Mouse (Mus musculus) T-helper 2 cell (primary cell): ENCODE results near the gene Snrk.
"Not testable (repeated sequence)": the region's sequence is repeated elsewhere in the genome, so short reads cannot be mapped to it uniquely, and the experiment has no call there.

Source experiments
- in situ Hi-C: fragments of 300-600 bp; cut with MboI, MseI; formaldehyde crosslinking; loops from one replicate; pipeline ENCODE4 v1.15.1; 2025; ENCODE audit warnings: high pct_unique_total_duplicates

Gene Snrk

DNA sequence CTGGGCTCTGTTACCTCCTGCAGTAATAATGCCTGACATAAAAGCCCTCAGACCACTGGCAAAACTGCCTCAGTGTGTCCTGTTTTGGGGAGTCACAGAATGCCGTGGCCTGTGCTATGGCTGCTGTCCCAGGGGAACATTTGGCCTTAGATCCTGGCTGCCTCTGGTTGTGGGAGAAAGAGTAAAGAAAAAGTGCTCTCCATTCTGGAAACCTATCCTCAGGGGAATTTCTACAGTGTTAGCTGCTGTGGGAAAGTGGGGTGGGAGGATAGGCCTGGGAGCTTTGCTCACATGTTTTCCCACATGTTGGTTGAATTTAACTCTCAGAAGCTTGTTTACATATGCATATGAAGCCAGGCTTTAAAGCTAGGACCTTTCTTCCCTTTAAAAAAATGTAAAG lies 26.2 kb downstream of the Snrk start:
- in situ Hi-C loops, result loop anchor here (10.0 kb wide), 1 partner anchor 1112 kb away; no protein-coding TSS in a partner anchor

DNA sequence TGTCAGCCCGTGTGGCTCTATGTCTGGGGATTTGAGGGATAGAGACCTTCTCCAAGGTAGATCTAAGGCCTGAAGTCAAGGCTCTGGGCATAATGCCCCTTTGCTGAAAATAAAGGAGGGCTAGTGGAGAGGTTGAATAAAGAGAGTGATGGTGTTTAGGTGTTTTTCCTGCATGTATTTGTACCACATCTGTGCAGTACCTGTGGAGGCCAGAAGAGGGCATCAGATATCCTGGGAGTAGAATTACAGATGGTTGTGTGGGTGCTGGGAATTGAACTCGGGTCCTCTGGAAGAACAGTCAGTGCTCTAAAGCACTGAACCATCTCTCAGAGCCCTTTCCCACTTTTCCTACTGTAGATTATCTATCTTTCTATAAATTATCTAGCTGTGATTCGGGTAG lies 27.7 kb downstream of the Snrk start:
- in situ Hi-C loops, result loop anchor here (10.0 kb wide), 1 partner anchor 1110 kb away; no protein-coding TSS in a partner anchor

DNA sequence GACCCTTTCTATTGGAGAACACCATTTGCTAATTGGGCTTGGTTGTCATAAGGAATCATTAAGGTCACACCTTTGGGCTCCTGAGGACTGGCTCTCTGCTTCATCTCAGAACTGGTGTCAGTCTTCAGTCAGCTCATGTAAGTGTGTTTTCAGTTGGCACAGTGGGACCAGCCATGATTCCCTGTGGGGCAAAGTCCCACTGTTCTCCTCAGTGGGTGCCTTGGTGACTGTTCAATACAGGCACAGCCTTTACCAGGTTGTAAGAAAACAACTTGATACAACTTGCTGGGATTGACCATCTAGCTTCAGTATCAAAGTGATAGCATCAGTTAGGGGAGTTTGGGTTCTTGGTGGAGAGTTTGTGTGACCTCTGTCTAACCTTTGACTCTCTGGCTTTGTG lies 28.6 kb downstream of the Snrk start:
- in situ Hi-C loops, result loop anchor here (10.0 kb wide), 1 partner anchor 1109 kb away; no protein-coding TSS in a partner anchor

DNA sequence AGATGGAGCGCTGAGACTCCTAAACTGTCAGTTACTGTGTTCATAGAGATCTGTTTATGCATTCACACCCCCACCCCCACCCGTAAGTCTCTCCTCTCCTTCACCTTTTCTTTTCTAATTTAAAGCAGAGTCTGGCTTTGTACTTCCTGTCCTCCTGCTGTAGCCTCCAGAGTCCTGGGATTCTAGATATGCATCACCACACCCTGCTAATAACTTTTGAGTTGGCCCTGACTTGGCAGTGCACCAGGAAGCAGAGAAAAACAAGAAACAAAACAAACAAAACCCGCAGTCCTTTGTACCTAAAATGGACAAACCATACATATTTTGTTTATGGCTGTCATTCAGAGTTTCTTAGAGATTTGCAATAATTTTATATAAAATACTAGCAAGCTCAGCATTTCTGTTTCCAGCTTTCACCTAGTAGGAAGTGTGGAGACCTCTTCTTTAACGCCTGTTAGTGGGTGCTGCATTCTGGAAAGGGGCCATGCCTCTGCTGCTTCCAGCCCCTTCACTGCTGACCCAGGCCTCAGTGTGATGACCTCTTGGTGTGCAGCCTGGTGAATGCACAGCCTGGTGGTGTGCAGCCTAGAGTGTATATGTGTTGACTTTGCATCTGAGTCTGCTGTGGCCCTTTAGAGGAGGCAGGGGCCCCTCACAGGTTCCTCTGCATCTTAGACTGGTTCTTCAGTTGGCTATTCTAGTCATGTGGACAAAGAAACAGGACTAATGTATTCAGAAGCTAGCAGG lies 29.2 kb downstream of the Snrk start:
- in situ Hi-C loops, result loop anchor here (10.0 kb wide), 1 partner anchor 1109 kb away; no protein-coding TSS in a partner anchor

DNA sequence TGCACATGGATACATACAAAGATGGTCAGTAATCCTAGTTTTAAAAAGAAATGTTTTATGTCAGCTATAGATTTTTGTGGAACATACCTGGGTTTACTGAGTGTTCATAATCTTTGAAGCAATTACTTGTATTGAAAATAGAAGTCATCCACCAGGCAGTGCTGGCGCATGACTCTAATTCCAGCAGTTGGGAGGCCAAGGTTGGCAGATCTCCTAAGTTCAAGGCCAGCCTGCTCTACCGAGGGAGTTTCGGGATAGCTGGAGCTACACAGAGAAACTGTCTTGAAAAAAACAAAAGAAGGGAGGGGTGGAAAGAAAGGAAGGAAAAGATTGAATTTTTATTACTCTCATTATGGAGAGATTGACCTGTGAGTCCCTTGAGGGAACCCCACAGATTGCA lies 31.3 kb downstream of the Snrk start:
- in situ Hi-C loops, result loop anchor here (10.0 kb wide), 1 partner anchor 1106 kb away; no protein-coding TSS in a partner anchor

DNA sequence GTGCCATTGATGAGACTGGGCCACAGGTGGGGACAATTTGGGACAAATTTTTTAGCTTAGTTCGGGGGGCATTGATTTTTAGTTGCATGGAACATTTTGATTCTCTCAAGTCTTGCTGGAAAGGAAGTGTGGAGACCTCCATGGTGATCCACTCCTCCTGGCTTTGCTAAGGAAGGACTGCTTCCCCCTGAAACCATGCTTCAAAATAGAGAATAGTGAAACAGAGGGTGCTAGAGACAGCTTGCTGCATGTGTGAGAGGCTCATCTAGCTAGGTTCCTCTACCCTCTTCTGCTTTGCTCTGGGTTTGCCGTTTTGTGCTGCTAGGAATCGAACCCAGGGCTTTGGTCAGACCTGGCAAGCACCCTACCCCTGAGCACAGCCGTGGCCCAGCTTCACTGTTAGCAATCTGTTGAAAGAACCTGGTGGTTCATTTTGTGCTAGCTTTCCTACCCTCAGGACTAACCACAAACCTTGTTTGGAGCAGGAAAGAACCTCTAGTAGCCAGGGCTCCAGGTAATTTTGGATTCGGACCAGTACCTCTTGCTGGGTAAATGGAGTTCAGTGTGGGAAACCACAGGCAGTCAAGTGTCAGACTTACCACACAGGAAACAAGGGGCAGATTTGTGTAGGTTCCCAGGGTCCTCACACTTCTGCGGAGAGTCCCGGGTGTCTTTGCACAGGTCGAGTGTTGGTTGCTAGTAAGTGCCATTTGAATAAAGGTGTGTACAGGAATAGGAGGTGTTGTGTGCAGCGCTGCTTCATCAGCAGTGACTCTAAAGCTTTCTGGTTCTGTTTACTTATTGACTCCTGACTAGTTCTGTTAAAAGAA lies 33.1 kb downstream of the Snrk start:
- in situ Hi-C loops, result loop anchor here (10.0 kb wide), 1 partner anchor 1105 kb away; no protein-coding TSS in a partner anchor

DNA sequence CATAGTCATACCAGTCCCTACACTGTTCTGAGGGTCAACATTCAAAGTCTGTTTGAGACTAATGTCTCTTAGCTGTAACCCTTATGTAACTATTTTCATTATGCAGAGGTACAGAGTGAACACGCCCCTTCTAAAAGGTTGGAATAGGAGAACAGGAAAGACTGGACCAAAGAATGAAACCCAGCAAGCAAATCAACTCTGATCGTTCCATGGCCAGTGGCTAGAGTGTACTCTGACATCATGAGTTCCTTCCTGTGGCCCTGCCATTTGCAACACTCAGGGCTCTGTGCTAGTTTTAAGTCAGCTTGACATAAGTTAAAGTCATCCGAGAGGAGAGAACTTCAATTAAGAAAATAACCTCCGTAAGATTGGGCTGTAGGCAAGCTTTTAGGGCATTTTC lies 35.0 kb downstream of the Snrk start:
- in situ Hi-C loops, result no loop called here

DNA sequence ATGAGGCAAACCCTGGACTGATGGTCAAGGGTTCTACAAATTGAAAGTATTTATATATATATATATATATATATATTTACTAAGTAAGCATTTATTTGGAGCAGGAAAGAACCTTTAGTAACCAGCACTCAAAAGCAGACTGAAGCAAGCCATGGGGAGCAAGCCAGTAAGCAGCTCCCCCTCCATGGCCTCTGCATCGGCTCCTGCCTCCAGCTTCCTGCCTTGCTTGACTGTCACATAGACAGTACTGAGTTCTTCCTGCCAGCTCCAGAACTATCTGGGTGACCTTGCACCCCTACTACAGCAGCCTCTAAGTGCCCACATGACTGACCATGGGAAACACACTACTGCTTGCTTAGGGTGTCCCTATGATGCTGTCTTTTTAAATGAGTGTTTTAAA lies 35.4 kb downstream of the Snrk start:
- in situ Hi-C loops, result no loop called here

DNA sequence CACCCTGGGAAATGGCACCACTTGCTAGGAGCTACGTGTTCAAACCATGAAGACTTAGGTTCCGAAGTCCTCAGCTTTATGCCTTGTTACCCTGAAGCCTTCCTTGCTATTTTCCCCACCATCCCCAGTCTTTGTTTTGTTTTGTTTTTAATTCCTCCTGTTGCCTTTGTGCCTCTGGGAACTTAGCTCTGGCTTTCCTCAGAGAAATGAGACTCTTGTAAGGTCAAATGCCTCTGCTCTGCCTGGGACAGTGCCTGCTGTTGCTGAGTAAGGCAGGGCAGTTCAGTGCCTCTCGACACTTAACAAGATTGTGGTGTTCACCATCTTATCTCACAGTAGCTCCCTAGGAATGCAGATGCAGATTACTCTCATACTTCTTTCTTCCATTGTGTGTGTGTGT lies 36.4 kb downstream of the Snrk start:
- in situ Hi-C loops, result no loop called here

DNA sequence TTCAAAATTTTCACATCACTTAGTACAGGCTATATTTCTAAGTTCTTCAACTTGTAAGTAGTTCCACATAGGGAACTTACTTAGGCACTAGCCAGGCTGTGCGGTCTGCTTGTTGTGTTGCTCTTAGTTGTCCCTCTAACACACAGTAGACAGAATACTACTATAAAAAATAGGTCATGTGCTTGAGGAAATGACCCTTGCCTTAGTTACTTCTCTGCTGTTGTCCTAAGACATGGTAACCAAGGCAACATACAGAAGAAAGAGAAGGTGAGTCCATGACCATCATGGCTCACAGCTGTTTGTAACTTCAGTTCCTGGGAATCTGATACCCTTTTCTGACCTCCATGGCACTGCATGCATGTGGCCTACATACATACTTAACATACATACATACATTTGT lies 38.1 kb downstream of the Snrk start:
- in situ Hi-C loops, result no loop called here

DNA sequence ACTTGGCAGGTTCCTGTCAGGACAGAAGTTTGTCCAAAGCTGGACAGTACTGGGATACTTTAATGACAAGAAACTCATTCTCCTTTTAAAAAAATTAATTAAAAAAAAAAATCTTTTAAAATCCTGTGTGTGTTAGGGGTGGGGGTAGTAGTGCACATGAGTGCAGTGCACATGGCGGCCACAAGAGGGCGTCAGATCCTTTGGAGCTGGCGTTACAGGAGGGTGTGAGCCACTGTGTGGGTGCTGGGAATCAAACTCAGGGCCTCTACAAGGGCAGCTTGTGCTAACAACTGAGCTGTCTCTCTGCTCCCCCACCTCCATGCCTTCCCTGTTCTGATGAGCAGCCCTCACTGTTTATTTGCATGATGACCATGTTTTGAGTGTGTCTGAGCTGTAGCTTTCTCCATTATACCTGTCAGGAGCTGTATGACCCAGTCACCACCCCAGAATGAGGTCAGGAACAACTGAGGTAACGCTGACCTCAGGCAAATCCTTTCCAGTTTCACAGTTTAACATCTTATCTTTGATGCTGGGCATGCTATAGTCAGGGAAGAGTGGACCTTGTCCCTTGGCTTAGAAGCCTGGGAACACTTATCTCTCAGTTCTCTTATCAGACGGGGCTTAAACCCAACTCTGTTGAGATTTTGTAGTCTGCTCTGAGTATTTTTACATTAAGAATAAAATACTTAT lies 39.5 kb downstream of the Snrk start:
- in situ Hi-C loops, result no loop called here

DNA sequence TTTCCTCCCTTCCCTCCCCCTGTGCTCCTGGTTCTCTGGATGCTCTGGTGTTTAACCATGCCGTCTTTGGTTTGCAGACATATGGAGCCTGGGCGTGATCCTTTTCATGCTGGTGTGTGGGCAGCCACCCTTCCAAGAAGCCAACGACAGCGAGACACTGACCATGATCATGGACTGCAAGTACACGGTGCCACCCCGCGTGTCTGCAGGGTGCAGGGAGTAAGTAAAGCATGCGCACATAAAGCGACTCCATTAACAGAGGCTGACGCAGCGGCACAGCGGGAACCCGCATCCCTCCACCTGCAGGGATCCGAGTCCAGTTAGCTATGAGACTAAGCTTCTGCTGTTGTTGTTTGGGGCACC lies 40.0 kb downstream of the Snrk start:
- in situ Hi-C loops, result no loop called here

DNA sequence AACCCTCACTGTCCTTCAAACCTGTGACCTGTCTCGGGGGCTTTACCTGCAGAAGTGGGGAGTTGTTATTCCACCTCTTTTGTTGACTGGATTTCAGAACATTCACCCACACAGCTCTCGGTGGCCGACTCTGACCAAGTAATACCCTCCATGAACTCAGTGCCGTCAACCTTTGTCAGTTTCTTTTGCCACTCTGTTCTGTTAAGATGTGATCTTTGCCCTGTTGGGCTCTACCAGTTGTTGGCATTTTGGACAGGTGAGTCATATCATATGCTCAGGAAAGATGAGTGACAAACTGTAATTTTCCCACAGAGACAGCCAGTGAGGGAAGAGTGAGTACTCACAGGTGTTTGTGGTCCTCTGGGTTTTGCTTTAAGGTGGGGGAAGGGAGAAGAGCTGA lies 47.5 kb downstream of the Snrk start:
- in situ Hi-C loops, result no loop called here

DNA sequence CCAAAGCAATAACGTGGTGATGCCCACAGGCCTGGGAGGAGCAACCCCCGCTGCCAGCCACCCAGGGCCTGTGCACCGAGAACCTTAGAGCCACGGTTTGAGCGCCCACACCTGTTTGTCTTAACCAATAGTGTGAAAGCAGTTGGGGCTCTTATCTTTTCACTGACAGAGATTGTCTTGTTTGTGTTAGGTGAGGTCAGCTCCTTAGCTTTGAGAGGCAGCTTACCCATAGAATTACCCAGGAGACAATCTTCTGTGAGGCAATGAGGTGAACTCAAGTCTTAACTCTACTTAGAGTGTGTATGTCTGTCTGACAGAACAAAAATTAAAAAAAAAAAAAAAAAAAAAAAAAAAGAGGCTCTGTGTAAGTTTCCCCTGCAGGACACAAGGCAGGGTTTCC lies 50.7 kb downstream of the Snrk start:
- in situ Hi-C loops, result not testable (repeated sequence)

DNA sequence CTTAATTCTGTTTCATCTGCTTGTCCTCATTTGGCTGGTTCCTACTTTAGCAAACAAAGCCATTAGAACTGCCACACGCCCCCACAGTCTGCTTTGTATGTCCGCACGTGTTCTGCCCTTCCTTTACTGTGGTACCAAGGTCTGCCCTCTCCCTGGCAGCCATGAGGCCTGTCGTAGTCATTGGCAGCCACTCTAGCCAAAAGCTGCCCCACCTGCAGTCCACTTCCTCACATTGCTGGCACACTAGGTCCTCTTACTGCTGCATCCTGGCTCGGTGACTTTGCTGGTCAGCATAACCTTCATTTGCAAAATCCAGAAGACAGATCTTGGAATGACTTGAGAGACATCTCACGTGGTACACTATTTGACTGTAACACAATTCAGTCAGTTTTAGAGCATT lies 52.8 kb downstream of the Snrk start:
- in situ Hi-C loops, result no loop called here

DNA sequence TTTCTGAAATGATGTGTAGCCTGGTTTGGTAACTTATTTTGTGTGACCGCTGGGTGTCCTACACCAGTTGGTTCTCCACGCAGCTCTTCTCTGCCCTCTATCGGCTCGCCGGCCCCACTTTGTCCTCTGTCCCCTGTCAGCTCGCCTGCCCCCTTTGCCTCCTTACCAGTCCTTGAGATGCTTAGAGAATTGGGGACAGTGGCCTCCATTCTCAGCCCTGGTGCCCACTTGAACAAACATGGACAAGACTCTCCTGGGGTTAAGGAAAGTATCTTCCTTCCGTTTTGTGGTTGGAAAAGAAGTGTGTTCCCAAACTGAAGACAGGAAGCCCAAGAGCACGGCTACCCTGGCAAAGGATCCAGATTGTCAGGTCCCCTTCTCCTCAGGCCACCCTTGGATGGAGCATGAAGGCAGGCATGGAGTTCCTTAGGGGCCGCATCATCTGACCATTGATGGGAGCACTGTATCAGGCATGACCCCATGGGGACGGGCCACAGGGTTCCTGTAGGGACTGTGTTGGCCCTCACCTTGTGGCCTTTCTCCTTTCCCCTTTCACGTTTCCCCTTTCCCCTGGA lies 55.6 kb downstream of the Snrk start:
- in situ Hi-C loops, result no loop called here

DNA sequence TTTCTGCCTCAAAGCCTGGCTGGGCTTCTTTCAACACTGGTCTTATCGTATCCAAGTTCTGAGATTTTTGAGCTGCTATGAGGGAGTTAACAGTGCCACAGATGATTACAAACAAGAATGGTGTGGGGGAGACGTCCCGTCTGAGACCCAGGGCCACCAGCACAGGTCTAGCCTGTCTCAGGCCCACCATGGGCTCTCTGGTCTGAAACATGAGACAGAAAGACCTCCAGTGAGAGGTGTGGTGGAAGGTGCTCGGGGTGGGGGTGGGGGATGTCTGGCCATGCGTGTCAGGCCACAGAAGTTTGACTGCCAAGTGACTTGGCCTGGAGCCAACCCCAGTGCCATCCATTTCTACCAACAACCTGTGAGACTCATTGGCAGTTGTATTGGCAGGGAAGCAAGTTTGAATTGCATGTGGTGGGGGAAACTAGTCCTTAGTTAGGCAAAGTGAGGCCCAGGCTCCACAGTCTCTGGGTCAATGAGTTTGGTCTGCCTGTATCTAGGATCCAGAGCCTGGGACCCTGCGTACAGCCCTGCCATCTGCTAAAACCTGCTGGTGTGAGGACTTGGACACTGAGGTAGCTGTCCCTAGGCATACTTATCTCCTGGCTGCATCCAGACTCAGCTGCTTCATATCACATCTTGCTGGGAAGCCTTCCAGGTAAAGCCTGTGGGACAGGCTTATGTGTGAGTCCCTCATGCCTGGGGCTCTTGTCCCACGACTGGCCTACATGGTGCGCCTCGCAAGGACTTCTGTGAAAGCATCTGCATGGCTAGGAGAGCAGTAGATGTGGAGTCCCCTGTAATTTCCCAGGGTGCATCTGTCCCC lies 56.6 kb downstream of the Snrk start:
- in situ Hi-C loops, result no loop called here

DNA sequence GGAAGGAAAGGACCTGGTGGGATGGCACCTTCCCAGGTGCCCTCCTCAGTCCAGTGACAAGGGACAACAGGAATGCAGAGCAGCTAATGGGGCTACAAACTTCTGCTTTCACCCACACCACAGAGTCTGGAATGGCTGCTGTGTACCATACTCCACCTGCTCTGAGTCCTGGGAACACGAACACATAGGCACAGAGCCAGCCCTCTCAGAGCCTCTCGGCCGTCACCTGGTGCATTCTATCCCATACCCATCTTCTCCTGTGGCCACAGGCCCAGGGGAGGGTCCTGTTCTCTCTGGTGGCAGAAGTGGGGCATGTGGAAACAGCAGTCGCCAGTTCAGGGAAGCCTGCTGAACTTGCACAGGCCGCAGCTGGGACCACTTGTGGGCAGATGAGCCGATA lies 57.7 kb downstream of the Snrk start:
- in situ Hi-C loops, result no loop called here

DNA sequence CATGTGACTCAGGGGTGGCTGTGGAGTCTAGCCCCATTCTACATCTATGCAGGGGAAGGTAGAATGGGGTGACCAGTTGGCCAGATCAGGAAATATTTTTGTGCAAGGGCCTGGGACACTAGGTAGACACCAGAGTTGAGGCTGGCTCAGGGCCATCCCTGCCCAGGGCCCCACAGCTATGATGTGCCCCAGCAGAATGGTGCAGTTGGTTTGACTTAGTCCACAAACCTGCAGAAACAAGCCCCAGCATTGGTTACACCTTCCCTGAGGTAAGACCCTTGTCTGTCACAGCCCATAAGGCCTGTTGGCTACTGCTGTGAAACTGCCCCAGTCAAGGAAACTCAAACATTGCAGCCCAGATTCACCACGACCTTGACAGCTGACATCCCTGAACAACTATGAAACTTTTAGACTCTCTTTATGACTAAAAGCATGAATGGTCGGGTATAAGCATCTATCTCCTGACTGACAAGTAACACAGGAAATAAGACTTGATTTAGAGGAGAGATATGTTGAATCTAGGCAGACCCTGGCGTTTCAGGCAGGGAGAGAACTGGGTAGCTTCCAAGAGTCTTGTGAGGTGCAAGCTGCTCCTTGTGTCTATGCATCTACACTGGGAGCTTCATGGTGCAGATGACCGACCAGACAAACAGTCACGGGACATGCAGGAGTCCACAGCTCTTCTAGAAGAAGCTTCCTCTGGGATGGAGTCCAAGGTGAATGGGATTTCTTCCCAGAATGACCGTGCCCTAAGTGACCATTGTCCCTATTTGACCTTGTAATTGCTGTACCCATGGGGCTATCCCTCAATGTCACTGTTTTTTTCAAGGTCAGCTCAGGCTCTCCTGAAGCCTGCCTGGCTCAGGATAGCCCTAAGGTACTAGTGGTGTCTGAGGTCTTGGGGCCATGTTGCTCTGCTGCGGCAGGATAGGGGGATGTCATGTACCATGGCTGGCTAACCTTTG lies 60.5 kb downstream of the Snrk start:
- in situ Hi-C loops, result no loop called here

DNA sequence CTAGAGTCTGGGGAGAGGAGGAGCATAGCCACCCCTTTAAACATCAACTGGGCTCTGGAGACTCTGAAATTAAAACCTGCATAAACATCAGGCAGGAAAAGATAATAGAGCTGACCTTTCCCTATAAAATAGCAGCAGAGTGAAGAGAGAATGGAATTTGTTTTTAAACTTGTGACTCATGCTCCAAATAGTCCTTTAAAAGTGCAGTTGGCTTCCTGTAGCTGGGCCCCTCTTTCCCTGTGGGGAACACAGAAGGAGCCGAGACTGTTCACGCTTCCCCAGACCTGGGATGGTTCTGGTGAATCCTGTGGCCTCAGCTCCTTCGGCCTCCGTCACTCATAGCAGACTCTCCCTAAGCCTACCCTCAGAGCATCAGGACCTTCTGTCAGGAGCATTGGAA lies 61.4 kb downstream of the Snrk start:
- in situ Hi-C loops, result no loop called here
